Mouse (Mus musculus): Measurements from ENCODE around the gene Nrarp. TPM values are rescaled to one million over a fixed set of nuclear protein-coding genes. Genes with fewer than 3 reads are reported as not detected.

The Nrarp gene
- total RNA-seq, 2 experiments from 2014 or later, result 11.3 to 13.6 TPM

GRCm38 (mm10) chr2:25223681-25224491, 43.3 kb downstream of the Nrarp start:
- intact Hi-C loops (cut with DNase I; ENCODE audit: low total_unique reads), result no loop called here
- peak; percentile 84 for DNase-seq

- intact Hi-C loops (cut with DNase I; ENCODE audit: low total_unique reads), result no loop called here
- no peak for DNase-seq
Measured at GRCm38 (mm10) chr2:25224492-25224765, 43.9 kb downstream of the Nrarp start, which contains the start of gene Tubb4b. Gene Tubb4b, minus strand, starts transcription at chr2:25224702.

- peak; percentile 98 for DNase-seq
- intact Hi-C loops (cut with DNase I; ENCODE audit: low total_unique reads), result no loop called here
Measured at GRCm38 (mm10) chr2:25224766-25225752, 44.5 kb downstream of the Nrarp start.

GRCm38 (mm10) chr2:25225811-25226379, 45.3 kb downstream of the Nrarp start:
- no peak for DNase-seq
- intact Hi-C loops (cut with DNase I; ENCODE audit: low total_unique reads), result no loop called here

- intact Hi-C loops (cut with DNase I; ENCODE audit: low total_unique reads), result no loop called here
- peak; percentile 79 for DNase-seq
Measured at GRCm38 (mm10) chr2:25226864-25227263, 46.3 kb downstream of the Nrarp start.

- no peak for DNase-seq
- intact Hi-C loops (cut with DNase I; ENCODE audit: low total_unique reads), result no loop called here
Measured at GRCm38 (mm10) chr2:25227406-25227805, 46.8 kb downstream of the Nrarp start.

- intact Hi-C loops (cut with DNase I; ENCODE audit: low total_unique reads), result no loop called here
- DNase-seq, result peak; percentile 85
Measured at GRCm38 (mm10) chr2:25228431-25228889, 47.9 kb downstream of the Nrarp start.

- DNase-seq, result no peak
- intact Hi-C loops (cut with DNase I; ENCODE audit: low total_unique reads), result no loop called here
Measured at GRCm38 (mm10) chr2:25228995-25229530, 48.5 kb downstream of the Nrarp start.

GRCm38 (mm10) chr2:25229582-25229981, 49.0 kb downstream of the Nrarp start:
- no peak for DNase-seq
- intact Hi-C loops (cut with DNase I; ENCODE audit: low total_unique reads), result no loop called here

GRCm38 (mm10) chr2:25230581-25230980, 50.0 kb downstream of the Nrarp start:
- intact Hi-C loops (cut with DNase I; ENCODE audit: low total_unique reads), result no loop called here
- DNase-seq, result no peak

- DNase-seq, result no peak
- intact Hi-C loops (cut with DNase I; ENCODE audit: low total_unique reads), result no loop called here
Measured at GRCm38 (mm10) chr2:25231038-25231437, 50.5 kb downstream of the Nrarp start.

Other genes with a start within 250 kb of the Nrarp start
- gene Arrdc1, start 245.5 kb upstream of the Nrarp start, total RNA-seq (2021), result 1 to 10 TPM; 5.4 to 5.7 TPM
- 10 to 100 TPM; 15.8 to 19.6 TPM for gene Zmynd19, start 231.0 kb upstream of the Nrarp start, total RNA-seq (2021)
- gene Dph7, start 218.4 kb upstream of the Nrarp start, total RNA-seq (2021), result 1 to 10 TPM; 4.1 to 4.8 TPM
- gene Mrpl41, start 205.7 kb upstream of the Nrarp start, total RNA-seq (2021), result 10 to 100 TPM; 40.9 to 46.3 TPM
- gene Pnpla7, start 204.7 kb upstream of the Nrarp start, total RNA-seq (2021), result 10 to 100 TPM; 16.5 to 25.5 TPM
- 10 to 100 TPM; 16.7 to 19.5 TPM for gene Nsmf, start 126.4 kb upstream of the Nrarp start, total RNA-seq (2021)
- not detected for gene Entpd8, start 100.5 kb upstream of the Nrarp start, total RNA-seq (2021)
- gene Noxa1, start 85.6 kb upstream of the Nrarp start, total RNA-seq (2021), result not detected
- gene Tor4a, start 16.1 kb downstream of the Nrarp start, total RNA-seq (2021), result 1 to 10 TPM; 1.9 TPM
- 10 to 100 TPM; 24.1 to 26.1 TPM for gene Nelfb, start 30.7 kb downstream of the Nrarp start, total RNA-seq (2021)
- gene Stpg3, start 33.9 kb downstream of the Nrarp start, total RNA-seq (2021), result not detected
- not detected for gene Fam166a, start 38.0 kb downstream of the Nrarp start, total RNA-seq (2021)
- 100 to 1,000 TPM; 291 to 431 TPM for gene Tubb4b, start 43.9 kb downstream of the Nrarp start, total RNA-seq (2021)
- not detected for gene Slc34a3, start 53.6 kb downstream of the Nrarp start, total RNA-seq (2021)
- gene Rnf224, start 56.0 kb downstream of the Nrarp start, total RNA-seq (2021), result not detected
- gene Rnf208, start 61.5 kb downstream of the Nrarp start, total RNA-seq (2021), result 1 to 10 TPM in 1 of 2 experiments, under 1 TPM in 1; 0.66 to 1.4 TPM
- not detected for gene Cysrt1, start 61.7 kb downstream of the Nrarp start, total RNA-seq (2021)
- gene AL732309.1, start 66.1 kb downstream of the Nrarp start, total RNA-seq (2021), result 1 to 10 TPM in 1 of 2 experiments, not detected in 1; 1.5 TPM
- gene Tmem203, start 74.7 kb downstream of the Nrarp start, total RNA-seq (2021), result 10 to 100 TPM; 13.5 to 13.6 TPM
- 1 to 10 TPM; 2.8 to 5.0 TPM for gene Tprn, start 81.9 kb downstream of the Nrarp start, total RNA-seq (2021)
- gene Ssna1, start 91.7 kb downstream of the Nrarp start, total RNA-seq (2021), result 10 to 100 TPM; 28.9 to 34.2 TPM
- 10 to 100 TPM; 29.7 to 31.0 TPM for gene Anapc2, start 91.7 kb downstream of the Nrarp start, total RNA-seq (2021)
- not detected for gene Tmem210, start 107.4 kb downstream of the Nrarp start, total RNA-seq (2021)
- not detected for gene Lrrc26, start 109.2 kb downstream of the Nrarp start, total RNA-seq (2021)
- gene Grin1, start 138.4 kb downstream of the Nrarp start, total RNA-seq (2021), result under 1 TPM in 1 of 2 experiments, not detected in 1; 0.22 TPM
- 10 to 100 TPM; 16.7 to 17.0 TPM for gene Man1b1, start 151.6 kb downstream of the Nrarp start, total RNA-seq (2021)
- gene Dpp7, start 175.6 kb downstream of the Nrarp start, total RNA-seq (2021), result 1 to 10 TPM; 6.0 to 6.6 TPM
- gene Uap1l1, start 184.9 kb downstream of the Nrarp start, total RNA-seq (2021), result 1 to 10 TPM; 5.2 to 5.8 TPM
- 1 to 10 TPM; 1.2 to 1.6 TPM for gene Sapcd2, start 191.6 kb downstream of the Nrarp start, total RNA-seq (2021)
- gene Entpd2, start 215.1 kb downstream of the Nrarp start, total RNA-seq (2021), result 10 to 100 TPM; 19.0 to 25.2 TPM
- gene Npdc1, start 218.6 kb downstream of the Nrarp start, total RNA-seq (2021), result 10 to 100 TPM; 24.0 to 28.1 TPM
- not detected for gene Fut7, start 242.5 kb downstream of the Nrarp start, total RNA-seq (2021)
- gene Abca2, start 247.9 kb downstream of the Nrarp start, total RNA-seq (2021), result 10 to 100 TPM in 1 of 2 experiments, 1 to 10 TPM in 1; 9.2 to 11.6 TPM

Measured in gastrocnemius, postnatal 14 days (tissue).